Mouse (Mus musculus) intestine, embryonic 15.5 days (tissue): ENCODE measurements at regions not wholly inside any gene's neighbourhood (a gene's known extent, or its start where the extent isn't known, plus 50 kb on each side); places are given as distances from the start of the nearest gene placed in this dataset.

ENCODE experiments used
- ATAC-seq: fragments of 200-750 bp; cut with Nextera tagmentation; 2 replicates; pipeline ENCODE4 v1.8.0; 2017; ENCODE audit warnings: moderate TSS enrichment, moderate library complexity
- H3K27ac ChIP-seq: fragments of 300-500 bp; sonication (generic); 2 replicates; pipeline ENCODE4 v1.5.1; 2015; ENCODE audit warnings: mild to moderate bottlenecking, inconsistent platforms
- H3K27me3 ChIP-seq: fragments of 300-500 bp; sonication (generic); replicated peaks from 2 replicates; pipeline ENCODE4 v1.6.1; 2015; ENCODE audit warnings: inconsistent platforms
- H3K36me3 ChIP-seq: fragments of 300-500 bp; sonication (generic); 2 replicates; pipeline ENCODE4 v1.6.1; 2015; ENCODE audit warnings: inconsistent platforms
- H3K4me1 ChIP-seq: fragments of 300-500 bp; sonication (generic); replicated peaks from 2 replicates; pipeline ENCODE4 v1.6.1; 2015; ENCODE audit warnings: inconsistent platforms
- H3K4me2 ChIP-seq: fragments of 300-500 bp; sonication (generic); replicated peaks from 2 replicates; pipeline ENCODE4 v1.6.1; 2015; ENCODE audit warnings: mild to moderate bottlenecking, inconsistent platforms
- H3K4me3 ChIP-seq: fragments of 300-500 bp; sonication (generic); replicated peaks from 2 replicates; pipeline ENCODE4 v1.5.1; 2015; ENCODE audit warnings: inconsistent platforms
- H3K9ac ChIP-seq: fragments of 300-500 bp; sonication (generic); 2 replicates; pipeline ENCODE4 v1.6.1; 2015; ENCODE audit warnings: inconsistent platforms
- H3K9me3 ChIP-seq: fragments of 300-500 bp; sonication (generic); 2 replicates; pipeline ENCODE4 v1.6.1; 2016; ENCODE audit warnings: inconsistent platforms
- WGBS: fragments of 180-500 bp; shearing (Covaris S2); methylation state at CpG from one replicate; pipeline ENCODE4 v1.1.7; 2015; 5-methylcytosine and 5-hydroxymethylcytosine counted together

GRCm38 (mm10) chr2:92544364-92545151 is 54.9 kb upstream of the Chst1 start:
- no peaks in the 10 kb centered on the region for H3K36me3 ChIP-seq
- no peaks in the 10 kb centered on the region for H3K27me3 ChIP-seq
- no peak overlapping the region for H3K4me2 ChIP-seq
- H3K27ac ChIP-seq: no peak overlapping the region
- ATAC-seq: no peak
- WGBS: 17% methylated on average over 15 of the region's 15 CpGs
- H3K4me1 ChIP-seq: no peaks in the 10 kb centered on the region
- H3K9ac ChIP-seq: no peak overlapping the region
- H3K9me3 ChIP-seq: no peaks in the 10 kb centered on the region
- no peak overlapping the region for H3K4me3 ChIP-seq

GRCm38 (mm10) chr2:92540841-92541240 is 58.7 kb upstream of the Chst1 start:
- Histone ChIP-seq H3K4me3 (no peak overlapping the region), H3K27ac (no peak overlapping the region), H3K4me2 (no peak overlapping the region), H3K9me3 (no peaks in the 10 kb centered on the region), H3K36me3 (no peaks in the 10 kb centered on the region), H3K9ac (no peak overlapping the region), H3K27me3 (no peaks in the 10 kb centered on the region), H3K4me1 (no peaks in the 10 kb centered on the region)
- no peak for ATAC-seq
- WGBS: 60% methylated on average over 5 of the region's 5 CpGs

GRCm38 (mm10) chr2:92531996-92532395 is 67.5 kb upstream of the Chst1 start:
- Histone ChIP-seq H3K9me3 (no peaks in the 10 kb centered on the region), H3K4me3 (no peak overlapping the region), H3K4me1 (peaks cover 9% of the 10 kb centered on the region; the same call in 1 of the 2 replicates), H3K9ac (no peak overlapping the region), H3K4me2 (no peak overlapping the region), H3K36me3 (no peaks in the 10 kb centered on the region), H3K27me3 (no peaks in the 10 kb centered on the region), H3K27ac (no peak overlapping the region)
- ATAC-seq: no peak
- 84% methylated on average over 5 of the region's 5 CpGs for WGBS

- H3K9me3 ChIP-seq: no peaks in the 10 kb centered on the region
- no peak overlapping the region for H3K27ac ChIP-seq
- H3K9ac ChIP-seq: no peak overlapping the region
- H3K27me3 ChIP-seq: no peaks in the 10 kb centered on the region
- no peak overlapping the region for H3K4me3 ChIP-seq
- ATAC-seq: no peak
- 76% methylated on average over 4 of the region's 4 CpGs for WGBS
- H3K4me2 ChIP-seq: no peak overlapping the region
- H3K4me1 ChIP-seq: peaks cover 9% of the 10 kb centered on the region; the same call in 1 of the 2 replicates
- H3K36me3 ChIP-seq: no peaks in the 10 kb centered on the region
Observed at GRCm38 (mm10) chr2:92530677-92531076, 68.8 kb upstream of the Chst1 start.

GRCm38 (mm10) chr2:92529670-92530322 is 69.5 kb upstream of the Slc35c1 start:
- peak overlapping the region; percentile 49 for H3K9ac ChIP-seq
- H3K27me3 ChIP-seq: no peaks in the 10 kb centered on the region
- peak; percentile 44; the same call in 1 of the 2 replicates for ATAC-seq
- no peaks in the 10 kb centered on the region for H3K36me3 ChIP-seq
- H3K4me1 ChIP-seq: peaks cover 9% of the 10 kb centered on the region; the same call in 1 of the 2 replicates
- H3K27ac ChIP-seq: no peak overlapping the region
- WGBS: 42% methylated on average over 14 of the region's 14 CpGs
- peak overlapping the region; percentile 82 for H3K4me2 ChIP-seq
- H3K9me3 ChIP-seq: no peaks in the 10 kb centered on the region
- H3K4me3 ChIP-seq: peak overlapping the region; percentile 40

- H3K9ac ChIP-seq: peak overlapping the region; percentile 49
- peak overlapping the region; percentile 82 for H3K4me2 ChIP-seq
- H3K4me1 ChIP-seq: peaks cover 9% of the 10 kb centered on the region; the same call in 1 of the 2 replicates
- H3K36me3 ChIP-seq: no peaks in the 10 kb centered on the region
- WGBS: 4% methylated on average over 24 of the region's 24 CpGs
- peak overlapping the region; percentile 40 for H3K4me3 ChIP-seq
- H3K9me3 ChIP-seq: no peaks in the 10 kb centered on the region
- no peaks in the 10 kb centered on the region for H3K27me3 ChIP-seq
- peak; percentile 99 for ATAC-seq
- H3K27ac ChIP-seq: peak overlapping the region; percentile 61
Observed at GRCm38 (mm10) chr2:92529071-92529641, 68.8 kb upstream of the Slc35c1 start.

- Histone ChIP-seq H3K4me1 (peaks cover 9% of the 10 kb centered on the region; the same call in 1 of the 2 replicates), H3K27me3 (no peaks in the 10 kb centered on the region), H3K27ac (no peak overlapping the region), H3K4me3 (peak overlapping the region; percentile 40; the same call in 1 of the 2 replicates), H3K9ac (no peak overlapping the region), H3K36me3 (no peaks in the 10 kb centered on the region), H3K9me3 (no peaks in the 10 kb centered on the region), H3K4me2 (peak overlapping the region; percentile 82)
- 74% methylated on average over 6 of the region's 6 CpGs for WGBS
- 0 out of 2 replicates have a peak, but pooled peaks have one; percentile 18 for ATAC-seq
Observed at GRCm38 (mm10) chr2:92528119-92528830, 67.9 kb upstream of the Slc35c1 start.

- H3K27me3 ChIP-seq: no peaks in the 10 kb centered on the region
- no peak overlapping the region for H3K4me3 ChIP-seq
- no peak for ATAC-seq
- no peaks in the 10 kb centered on the region for H3K36me3 ChIP-seq
- no peak overlapping the region for H3K4me2 ChIP-seq
- no peak overlapping the region for H3K9ac ChIP-seq
- H3K27ac ChIP-seq: no peak overlapping the region
- H3K4me1 ChIP-seq: peaks cover 9% of the 10 kb centered on the region; the same call in 1 of the 2 replicates
- H3K9me3 ChIP-seq: no peaks in the 10 kb centered on the region
- WGBS: 88% methylated on average over 4 of the region's 5 CpGs
Observed at GRCm38 (mm10) chr2:92526676-92527395, 66.5 kb upstream of the Slc35c1 start.

GRCm38 (mm10) chr2:92525628-92526027 is 65.3 kb upstream of the Slc35c1 start:
- Histone ChIP-seq H3K27me3 (no peaks in the 10 kb centered on the region), H3K9me3 (no peaks in the 10 kb centered on the region), H3K9ac (no peak overlapping the region), H3K4me1 (peaks cover 9% of the 10 kb centered on the region; the same call in 1 of the 2 replicates), H3K36me3 (no peaks in the 10 kb centered on the region), H3K27ac (no peak overlapping the region), H3K4me3 (no peak overlapping the region), H3K4me2 (no peak overlapping the region)
- 56% methylated on average over 7 of the region's 7 CpGs for WGBS
- ATAC-seq: no peak

- Histone ChIP-seq H3K4me1 (peaks cover 9% of the 10 kb centered on the region; the same call in 1 of the 2 replicates), H3K4me3 (no peak overlapping the region), H3K9ac (no peak overlapping the region), H3K9me3 (no peaks in the 10 kb centered on the region), H3K27ac (no peak overlapping the region), H3K27me3 (no peaks in the 10 kb centered on the region), H3K4me2 (no peak overlapping the region), H3K36me3 (no peaks in the 10 kb centered on the region)
- no peak for ATAC-seq
- WGBS: 77% methylated on average over 10 of the region's 10 CpGs
Observed at GRCm38 (mm10) chr2:92525062-92525623, 64.8 kb upstream of the Slc35c1 start.

- Histone ChIP-seq H3K4me3 (no peak overlapping the region), H3K27me3 (no peaks in the 10 kb centered on the region), H3K4me2 (no peak overlapping the region), H3K27ac (no peak overlapping the region), H3K4me1 (peaks cover 9% of the 10 kb centered on the region; the same call in 1 of the 2 replicates), H3K9me3 (no peaks in the 10 kb centered on the region), H3K36me3 (no peaks in the 10 kb centered on the region), H3K9ac (no peak overlapping the region)
- ATAC-seq: no peak
- WGBS: 88% methylated on average over 9 of the region's 9 CpGs
Observed at GRCm38 (mm10) chr2:92524346-92524905, 64.1 kb upstream of the Slc35c1 start.
